Mouse (Mus musculus): ENCODE measurements around the gene Hyal2. TPM values are rescaled to one million over a fixed set of nuclear protein-coding genes. Genes with fewer than 3 reads are reported as not detected.
A peak's percentile ranks its signal among the peaks of the same experiment; 100 is the strongest.
"Not testable (repeated sequence)": the region's sequence is repeated elsewhere in the genome, so short reads cannot be mapped to it uniquely, and the experiment has no call there.

Hyal2 gene
- total RNA-seq, 2 experiments from 2014 or later = 19.8 to 21.0 TPM

GRCm38 (mm10) chr9:107568331-107569261, 851 bp downstream of the Hyal2 start:
- DNase-seq (ENCODE audit: low spot score in 2 of 2) = peak; percentile 81 to 86

GRCm38 (mm10) chr9:107569270-107569669, 1.5 kb downstream of the Hyal2 start:
- no peak for DNase-seq (ENCODE audit: low spot score in 2 of 2)

- DNase-seq (ENCODE audit: low spot score in 2 of 2) = no peak
Observed at GRCm38 (mm10) chr9:107570016-107570415, 2.3 kb downstream of the Hyal2 start.

GRCm38 (mm10) chr9:107570845-107571244, 3.1 kb downstream of the Hyal2 start:
- no peak for DNase-seq (ENCODE audit: low spot score in 2 of 2)

- no peak for DNase-seq (ENCODE audit: low spot score in 2 of 2)
Observed at GRCm38 (mm10) chr9:107571534-107572326, 4.0 kb downstream of the Hyal2 start.

GRCm38 (mm10) chr9:107572327-107572662, 4.5 kb downstream of the Hyal2 start:
- DNase-seq (ENCODE audit: low spot score in 2 of 2) = no peak

GRCm38 (mm10) chr9:107573774-107574173, 6.0 kb downstream of the Hyal2 start:
- not testable (repeated sequence) for DNase-seq (ENCODE audit: low spot score in 2 of 2)

GRCm38 (mm10) chr9:107575579-107576356, 8.0 kb downstream of the Hyal2 start:
- no peak for DNase-seq (ENCODE audit: low spot score in 2 of 2)

GRCm38 (mm10) chr9:107576357-107577107, 8.8 kb downstream of the Hyal2 start, which contains the start of gene Hyal1:
Hyal1 (plus strand) TSS chr9:107576927.
- DNase-seq (ENCODE audit: low spot score in 2 of 2) = peak; percentile 62 to 63

GRCm38 (mm10) chr9:107577871-107578270, 10.1 kb downstream of the Hyal2 start:
- DNase-seq (ENCODE audit: low spot score in 2 of 2) = no peak

GRCm38 (mm10) chr9:107578587-107578986, 10.8 kb downstream of the Hyal2 start, which contains the start of gene Naa80:
Naa80 (plus strand) TSS chr9:107578887.
- no peak for DNase-seq (ENCODE audit: low spot score in 2 of 2)

GRCm38 (mm10) chr9:107579023-107579900, 11.5 kb downstream of the Hyal2 start:
- no peak for DNase-seq (ENCODE audit: low spot score in 2 of 2)

GRCm38 (mm10) chr9:107580501-107581317, 13.0 kb downstream of the Hyal2 start, which contains the start of gene Hyal3:
Hyal3 (plus strand) TSS chr9:107580818.
- DNase-seq (ENCODE audit: low spot score in 2 of 2) = peak; percentile 83 to 86

GRCm38 (mm10) chr9:107581584-107581983, 13.8 kb downstream of the Hyal2 start:
- DNase-seq (ENCODE audit: low spot score in 2 of 2) = no peak

GRCm38 (mm10) chr9:107582509-107583062, 14.8 kb downstream of the Hyal2 start:
- no peak for DNase-seq (ENCODE audit: low spot score in 2 of 2)

- DNase-seq (ENCODE audit: low spot score in 2 of 2) = no peak
Observed at GRCm38 (mm10) chr9:107583174-107583573, 15.4 kb downstream of the Hyal2 start.

GRCm38 (mm10) chr9:107586504-107586903, 18.8 kb downstream of the Hyal2 start:
- no peak for DNase-seq (ENCODE audit: low spot score in 2 of 2)

Measured in layer of hippocampus, postnatal 10 days (tissue).